Mouse (Mus musculus) stomach, postnatal 0 days (tissue): ENCODE measurements around the gene Olfr498.

Source experiments
- CTCF ChIP-seq: IDR thresholded peaks from 2 replicates; pipeline ENCODE4 v1.5.1; 2016; ENCODE audit warnings: antibody characterized with exemption, low read depth, mild to moderate bottlenecking, moderate library complexity
- EP300 ChIP-seq: optimal IDR thresholded peaks from 2 replicates; pipeline ENCODE3; 2016; ENCODE audit warnings: antibody characterized with exemption

GRCm38 (mm10) chr7:108420121-108420520 is 45.0 kb upstream of the Olfr498 start, which contains the start of gene Olfr497:
- TF ChIP-seq CTCF, result no peak
- no peak for TF ChIP-seq EP300
